Mouse (Mus musculus) E14TG2a.4 (cell line): ENCODE data around the gene Aldh1l2.
"Not testable (repeated sequence)": the region's sequence is repeated elsewhere in the genome, so short reads cannot be mapped to it uniquely, and the experiment has no call there.

ENCODE experiments used
- H3K27me3 ChIP-seq: 2 replicates; pipeline ENCODE4 v1.6.1; 2014; ENCODE audit warnings: low read length, control low read depth; ENCODE audit not compliant: insufficient read depth
- H3K36me3 ChIP-seq: 2 replicates; pipeline ENCODE4 v1.6.1; 2014; ENCODE audit warnings: low read length, control low read depth; ENCODE audit not compliant: insufficient read depth
- H3K4me1 ChIP-seq: replicated peaks from 2 replicates; pipeline ENCODE4 v1.6.1; 2014; ENCODE audit warnings: low read depth, low read length, control low read depth
- H3K4me3 ChIP-seq: replicated peaks from 2 replicates; pipeline ENCODE4 v1.5.1; 2014; ENCODE audit warnings: mild to moderate bottlenecking, low read length
- H3K9me3 ChIP-seq: 2 replicates; pipeline ENCODE4 v1.6.1; 2014; ENCODE audit warnings: low read length, control low read depth
- CTCF ChIP-seq: conservative IDR thresholded peaks from 2 replicates; pipeline ENCODE4 v1.5.1; 2014; ENCODE audit warnings: low read length
- NANOG ChIP-seq: IDR thresholded peaks from 2 replicates; pipeline ENCODE4 v1.6.1; 2014; ENCODE audit warnings: borderline replicate concordance, low read length, mixed read lengths
- POU5F1 ChIP-seq: IDR thresholded peaks from 2 replicates; pipeline ENCODE4 v1.6.1; 2014; ENCODE audit warnings: low read length, borderline replicate concordance

Gene Aldh1l2

DNA sequence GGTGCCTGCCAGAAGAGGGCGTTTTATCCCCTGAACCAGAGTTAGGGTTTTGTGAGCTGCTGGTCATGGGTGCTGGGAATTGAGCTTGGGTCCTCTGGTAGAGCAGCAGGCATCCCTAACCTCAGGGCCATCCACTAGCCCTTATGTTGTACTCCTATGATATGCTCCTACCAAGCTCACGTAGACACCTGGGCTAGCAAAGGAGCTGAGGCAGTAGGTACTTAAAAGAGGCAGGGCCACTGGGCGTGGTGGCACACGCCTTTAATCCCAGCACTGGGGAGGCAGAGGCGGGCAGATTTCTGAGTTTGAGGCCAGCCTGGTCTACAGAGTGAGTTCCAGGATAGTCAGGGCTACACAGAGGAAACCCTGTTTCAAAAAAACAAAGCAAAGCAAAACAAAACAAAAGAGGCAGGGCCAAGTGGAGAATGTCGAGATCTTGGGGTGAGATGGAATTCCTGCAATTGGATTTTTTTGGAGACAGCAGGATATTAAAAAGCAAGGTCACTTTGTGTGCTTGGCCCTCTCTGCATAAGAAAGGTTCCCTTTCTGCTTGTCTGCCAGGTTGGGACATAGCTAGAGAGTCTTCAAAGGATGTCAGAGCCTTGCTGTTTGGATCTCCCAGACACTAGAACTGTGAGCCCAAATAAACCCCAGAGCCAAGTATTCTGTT is 5.5 kb upstream of the Aldh1l2 start:
- no peaks in the 10 kb centered on the region for H3K36me3 ChIP-seq
- no peaks in the 10 kb centered on the region for H3K9me3 ChIP-seq
- TF ChIP-seq CTCF (peak; percentile 43; the same call in 1 of the 2 replicates), NANOG (no peak)
- no peak overlapping the region for H3K4me3 ChIP-seq
- peaks cover 5% of the 10 kb centered on the region; the same call in 1 of the 2 replicates for H3K27me3 ChIP-seq
- peaks cover 16% of the 10 kb centered on the region for H3K4me1 ChIP-seq

DNA sequence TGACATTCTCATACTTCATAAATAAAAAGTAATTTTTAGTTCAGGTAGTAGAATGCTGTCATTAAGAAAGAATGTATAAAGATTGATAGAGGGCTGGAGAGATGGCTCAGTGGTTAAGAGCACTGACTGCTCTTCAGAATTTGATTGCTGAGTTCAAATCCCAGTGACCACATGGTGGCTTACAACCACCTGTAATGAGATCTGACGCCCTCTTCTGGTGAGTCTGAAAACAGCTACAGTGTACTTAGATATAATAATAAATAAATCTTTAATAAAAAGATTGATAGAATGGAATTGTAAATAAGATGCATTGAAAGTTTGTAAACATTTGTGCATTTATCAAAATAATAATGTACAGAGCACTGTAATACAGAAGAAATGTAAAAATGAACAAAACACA is 2.5 kb upstream of the Aldh1l2 start:
- TF ChIP-seq POU5F1 = no peak
- TF ChIP-seq CTCF = peak; percentile 30
- H3K27me3 ChIP-seq = peaks cover 29% of the 10 kb centered on the region
- H3K9me3 ChIP-seq = no peaks in the 10 kb centered on the region
- no peaks in the 10 kb centered on the region for H3K36me3 ChIP-seq
- no peak overlapping the region for H3K4me3 ChIP-seq
- H3K4me1 ChIP-seq = peaks cover 27% of the 10 kb centered on the region

DNA sequence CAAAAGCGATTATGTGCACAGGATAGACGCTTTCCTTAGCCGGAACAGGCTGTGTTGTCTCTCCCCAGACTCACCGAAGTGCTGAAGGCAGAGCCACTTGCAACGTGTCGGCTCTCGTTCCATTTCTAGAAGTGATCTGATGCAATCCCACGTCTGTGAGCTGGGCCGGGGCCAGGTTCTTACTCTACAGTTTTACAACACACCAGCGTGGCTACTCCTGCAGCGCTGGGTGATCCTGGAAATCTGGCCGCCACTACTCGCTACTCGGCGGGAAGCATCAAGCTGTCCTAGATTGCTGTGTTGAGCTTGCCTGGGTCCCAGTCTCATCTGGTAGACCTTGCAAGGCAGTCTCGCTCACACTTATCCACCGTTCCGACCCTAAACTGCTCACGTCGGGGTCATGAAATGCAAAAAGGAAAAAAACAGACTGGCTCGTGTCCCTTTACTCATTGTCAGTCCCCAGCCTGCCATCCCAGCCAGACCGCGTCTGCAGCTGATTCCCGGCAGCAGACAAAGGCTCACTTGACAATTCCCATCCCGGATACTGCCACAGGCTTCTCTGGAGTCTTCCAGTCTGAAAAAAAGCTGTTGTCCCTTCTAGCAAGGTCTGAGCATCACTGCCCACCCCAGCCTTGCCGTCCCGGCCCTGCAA is 556 bp downstream of the Aldh1l2 start:
- no peak for TF ChIP-seq CTCF
- TF ChIP-seq NANOG = no peak
- TF ChIP-seq POU5F1 = no peak
- no peaks in the 10 kb centered on the region for H3K36me3 ChIP-seq
- H3K27me3 ChIP-seq = peaks cover 47% of the 10 kb centered on the region
- H3K9me3 ChIP-seq = no peaks in the 10 kb centered on the region
- peaks cover 16% of the 10 kb centered on the region for H3K4me1 ChIP-seq
- H3K4me3 ChIP-seq = peak overlapping the region; percentile 79

DNA sequence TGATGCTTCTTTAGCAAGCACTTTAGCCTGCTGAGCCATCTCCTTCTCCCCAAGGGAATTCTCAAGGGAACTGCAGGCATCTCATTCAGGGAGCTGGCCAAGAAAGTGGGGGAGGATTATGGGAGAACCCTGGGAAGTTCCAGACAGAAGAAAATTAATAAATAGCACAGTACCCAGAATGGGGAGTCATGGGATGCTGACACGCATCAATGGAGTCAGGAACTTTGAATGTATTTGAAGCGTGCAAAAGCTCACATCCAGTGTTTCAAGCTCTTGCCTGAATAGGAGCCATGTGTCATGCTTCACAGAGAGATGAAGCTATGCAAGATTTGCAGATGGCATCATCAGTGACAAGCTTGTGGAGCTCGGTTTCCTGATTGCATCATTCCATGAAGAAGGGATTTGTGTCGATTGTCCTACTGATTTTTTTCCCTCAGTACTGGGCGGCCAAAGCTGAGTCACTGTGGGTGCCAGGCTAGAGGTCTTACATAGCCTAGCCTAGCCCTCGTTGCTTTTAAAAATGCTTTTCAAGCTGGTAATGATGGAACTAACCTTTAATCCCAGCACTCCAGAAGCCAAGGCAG is 3.5 kb downstream of the Aldh1l2 start:
- no peak overlapping the region for H3K4me3 ChIP-seq
- peaks cover 50% of the 10 kb centered on the region for H3K27me3 ChIP-seq
- H3K4me1 ChIP-seq = peaks cover 16% of the 10 kb centered on the region
- no peaks in the 10 kb centered on the region for H3K9me3 ChIP-seq
- H3K36me3 ChIP-seq = no peaks in the 10 kb centered on the region
- no peak for TF ChIP-seq NANOG
- no peak for TF ChIP-seq CTCF
- no peak for TF ChIP-seq POU5F1

DNA sequence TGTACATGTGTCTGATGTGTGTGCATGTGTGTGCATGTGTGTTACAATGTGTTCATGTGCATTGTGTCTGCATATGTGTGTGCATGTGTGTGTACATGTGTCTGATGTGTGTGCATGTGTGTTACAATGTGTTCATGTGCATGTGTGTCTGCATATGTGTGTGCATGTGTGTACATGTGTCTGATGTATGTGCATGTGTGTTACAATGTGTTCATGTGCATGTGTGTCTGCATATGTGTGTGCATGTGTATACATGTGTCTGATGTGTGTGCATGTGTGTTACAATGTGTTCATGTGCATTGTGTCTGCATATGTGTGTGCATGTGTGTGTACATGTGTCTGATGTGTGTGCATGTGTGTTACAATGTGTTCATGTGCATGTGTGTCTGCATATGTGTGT is 9.7 kb downstream of the Aldh1l2 start:
- not testable (repeated sequence) for H3K9me3 ChIP-seq, H3K27me3 ChIP-seq, H3K36me3 ChIP-seq, H3K4me3 ChIP-seq, H3K4me1 ChIP-seq

DNA sequence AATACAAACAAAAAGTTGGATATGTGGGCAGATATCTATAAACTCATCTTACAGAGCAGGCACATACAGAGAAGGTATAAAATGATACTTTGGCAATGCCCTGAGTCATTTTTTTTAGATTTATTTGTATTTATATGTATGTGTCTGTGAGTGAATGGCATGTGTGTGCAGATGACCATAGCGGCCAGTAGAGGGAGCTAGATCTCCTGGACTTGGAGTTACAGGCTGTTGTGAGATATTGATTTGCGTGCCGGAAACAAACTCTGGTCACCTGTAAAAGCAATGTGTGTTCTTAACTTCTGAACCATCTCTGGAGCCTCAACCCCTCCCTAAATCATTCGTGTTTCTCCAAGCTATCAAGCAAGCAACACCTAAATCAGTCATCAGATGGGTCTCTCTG is 12.9 kb downstream of the Aldh1l2 start:
- Histone ChIP-seq H3K4me3 (no peak overlapping the region), H3K36me3 (no peaks in the 10 kb centered on the region), H3K4me1 (no peaks in the 10 kb centered on the region), H3K9me3 (no peaks in the 10 kb centered on the region), H3K27me3 (peaks cover 5% of the 10 kb centered on the region; the same call in 1 of the 2 replicates)
- TF ChIP-seq CTCF = peak; percentile 85
- TF ChIP-seq POU5F1 = no peak

DNA sequence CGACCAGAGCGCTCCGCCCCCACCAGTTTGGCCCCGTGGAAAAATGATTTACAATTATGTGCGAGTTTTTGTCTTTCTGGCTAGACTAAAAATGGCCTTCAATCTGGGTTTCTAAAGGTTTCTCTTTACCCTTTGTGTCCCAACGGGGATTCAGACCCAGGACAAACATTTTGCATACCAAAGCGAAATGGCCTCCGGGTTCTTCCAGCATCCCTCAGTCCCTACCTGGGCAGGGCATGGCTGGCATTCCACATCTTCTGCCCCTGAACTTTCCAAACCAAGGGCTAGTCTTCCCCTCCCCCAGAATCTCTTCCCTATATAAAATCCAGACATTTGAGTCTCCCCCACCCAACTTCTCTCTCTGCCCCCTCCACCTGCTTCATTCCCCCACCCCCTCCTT is 20.2 kb downstream of the Aldh1l2 start:
- Histone ChIP-seq H3K9me3 (no peaks in the 10 kb centered on the region), H3K27me3 (no peaks in the 10 kb centered on the region), H3K4me1 (peaks cover 5% of the 10 kb centered on the region; the same call in 1 of the 2 replicates), H3K4me3 (no peak overlapping the region; the same call in 1 of the 2 replicates), H3K36me3 (no peaks in the 10 kb centered on the region)
- TF ChIP-seq NANOG (no peak), CTCF (no peak), POU5F1 (no peak)

DNA sequence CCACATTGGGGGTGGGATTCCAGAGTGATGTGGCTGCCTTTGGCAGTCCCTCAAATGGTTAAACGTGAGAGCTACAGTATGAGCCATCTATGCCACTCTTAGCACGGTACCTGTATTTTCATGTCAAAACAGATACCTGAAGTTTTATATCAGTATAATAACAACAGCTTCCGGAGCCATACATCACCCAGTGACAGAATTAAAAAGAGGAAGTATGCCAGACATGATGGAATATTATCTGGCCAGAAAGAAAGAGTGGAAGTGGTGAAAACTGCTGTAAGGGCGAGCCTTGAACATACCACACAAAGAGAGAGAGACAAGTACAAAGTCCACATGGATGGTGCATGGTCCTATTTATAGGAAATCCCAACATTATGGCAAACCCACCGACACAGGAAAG is 22.6 kb downstream of the Aldh1l2 start:
- Histone ChIP-seq H3K4me1 (peaks cover 5% of the 10 kb centered on the region; the same call in 1 of the 2 replicates), H3K27me3 (no peaks in the 10 kb centered on the region), H3K36me3 (no peaks in the 10 kb centered on the region), H3K4me3 (no peak overlapping the region), H3K9me3 (no peaks in the 10 kb centered on the region)
- TF ChIP-seq CTCF (no peak), POU5F1 (no peak), NANOG (no peak)
